Mouse (Mus musculus) layer of hippocampus, postnatal 14 days (tissue): ENCODE measurements at regions not wholly inside any gene's neighbourhood (a gene's known extent, or its start where the extent isn't known, plus 50 kb on each side); places are given as distances from the start of the nearest gene placed in this dataset.
"Not testable (repeated sequence)": the region's sequence is repeated elsewhere in the genome, so short reads cannot be mapped to it uniquely, and the experiment has no call there.

Experiments used
- DNase-seq, 2 experiments: peaks; one replicate each; pipeline ENCODE4 v3.0.0; 2021 to 2022; ENCODE audit warnings: low spot score in 2 of 2, mixed read lengths in 1 of 2

DNA sequence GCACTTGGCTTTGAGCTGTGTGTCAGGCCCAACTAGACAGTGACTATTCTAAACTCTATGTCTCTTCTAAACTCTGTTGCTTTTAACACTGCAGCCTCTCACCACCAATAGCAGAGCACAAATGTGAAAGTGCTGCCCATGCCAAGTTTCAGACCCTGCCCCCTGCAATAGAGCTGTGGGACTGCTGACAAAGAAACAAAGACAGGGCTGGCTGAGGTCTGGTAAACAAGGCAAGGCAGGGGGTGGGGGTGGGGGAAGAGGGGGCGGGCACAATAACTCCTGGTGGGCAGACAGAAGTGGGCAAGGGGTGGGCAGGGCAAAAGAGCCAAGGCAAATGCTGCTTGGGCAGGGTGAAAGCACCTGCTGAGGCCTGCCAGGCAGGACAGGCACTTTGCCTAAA is 172.9 kb upstream of the 9130204L05Rik start:
- DNase-seq = no peak

DNA sequence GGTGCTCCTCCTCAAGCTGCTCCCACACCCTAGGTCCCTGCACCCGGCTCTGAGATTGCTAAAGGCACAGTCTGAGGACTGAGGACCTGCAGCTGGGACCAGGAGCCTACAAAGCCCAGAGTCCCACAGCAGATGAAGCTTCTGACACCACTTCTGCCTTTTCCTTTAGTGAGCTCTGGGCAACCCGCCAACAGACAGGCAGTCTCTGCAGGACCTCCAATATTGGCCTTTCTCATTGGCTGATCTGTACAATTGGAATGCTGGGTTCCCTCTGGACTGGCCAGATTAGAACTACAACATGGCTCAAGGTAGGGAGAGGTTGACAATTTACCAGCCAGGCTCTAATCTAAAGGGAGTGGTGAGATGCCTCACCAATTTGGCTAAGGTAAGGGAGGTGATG is 164.3 kb upstream of the 9130204L05Rik start:
- not testable (repeated sequence) for DNase-seq

- peak in 1 of 2 experiments; percentile 1 for DNase-seq
Observed at GRCm38 (mm10) chr3:91223157-91223556, 132.6 kb upstream of the 9130204L05Rik start.

GRCm38 (mm10) chr3:91213280-91213679 is 122.7 kb upstream of the 9130204L05Rik start:
- no peak for DNase-seq
